Mouse (Mus musculus): ENCODE data around the gene Klc3. TPM values are rescaled to one million over a fixed set of nuclear protein-coding genes. Genes with fewer than 3 reads are reported as not detected.

The Klc3 gene
- polyA plus RNA-seq, 1 experiment from 2014 or later: 6.3 TPM

DNA sequence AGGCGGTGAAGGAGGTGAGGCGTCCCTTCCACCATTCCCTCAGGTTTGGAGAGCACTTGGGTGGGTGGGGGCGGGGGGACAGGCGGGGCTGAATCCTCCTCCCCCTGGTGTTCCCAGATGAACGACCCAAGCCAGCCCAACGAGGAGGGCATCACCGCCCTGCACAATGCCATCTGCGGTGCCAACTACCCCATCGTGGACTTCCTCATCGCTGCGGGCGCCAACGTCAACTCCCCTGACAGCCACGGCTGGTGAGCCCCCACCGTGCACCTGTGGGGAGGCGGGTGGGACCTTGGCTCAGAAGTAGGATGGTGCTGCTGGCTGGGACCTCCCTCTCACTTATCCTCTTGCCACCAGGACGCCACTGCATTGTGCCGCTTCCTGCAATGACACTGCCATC lies 28.5 kb downstream of the Klc3 start:
- no peak for ATAC-seq (replicated peaks; ENCODE audit: low FRiP score)
- no peak overlapping the region for H3K9ac ChIP-seq
- H3K4me3 ChIP-seq (replicated peaks): no peak overlapping the region
- H3K27me3 ChIP-seq: no peaks in the 10 kb centered on the region
- no peak overlapping the region for H3K27ac ChIP-seq
- WGBS: 80% methylated on average over 18 of the region's 18 CpGs
- no peaks in the 10 kb centered on the region for H3K36me3 ChIP-seq
- no peaks in the 10 kb centered on the region for H3K9me3 ChIP-seq (replicated peaks)
- no peak overlapping the region for H3K4me2 ChIP-seq
- H3K4me1 ChIP-seq: no peaks in the 10 kb centered on the region

DNA sequence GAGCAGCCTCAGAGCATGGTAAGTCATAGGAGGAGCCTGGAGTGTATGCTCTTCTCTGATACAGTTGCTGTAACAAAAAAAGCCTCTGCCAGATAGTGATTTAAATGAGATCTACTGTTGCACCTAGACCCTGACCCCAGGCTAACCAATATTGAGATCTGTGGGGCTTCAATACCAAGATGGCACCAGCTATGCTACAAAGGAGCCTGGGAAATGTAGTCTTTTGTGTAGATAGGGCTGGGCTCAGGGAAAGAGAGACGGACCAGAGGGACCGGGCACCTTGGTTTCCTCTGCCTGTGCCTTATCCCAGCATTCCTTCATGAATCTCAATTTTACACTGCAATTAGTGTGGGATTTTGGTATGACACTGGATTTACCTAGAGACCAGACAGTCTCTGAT lies 30.5 kb downstream of the Klc3 start:
- peaks cover 10% of the 10 kb centered on the region for H3K4me1 ChIP-seq
- no peak for ATAC-seq (replicated peaks; ENCODE audit: low FRiP score)
- peaks cover 15% of the 10 kb centered on the region for H3K27me3 ChIP-seq
- H3K27ac ChIP-seq: no peak overlapping the region
- 89% methylated on average over 2 of the region's 2 CpGs for WGBS
- H3K9ac ChIP-seq: no peak overlapping the region
- H3K36me3 ChIP-seq: no peaks in the 10 kb centered on the region
- no peaks in the 10 kb centered on the region for H3K9me3 ChIP-seq (replicated peaks)
- no peak overlapping the region for H3K4me3 ChIP-seq (replicated peaks)
- H3K4me2 ChIP-seq: no peak overlapping the region

DNA sequence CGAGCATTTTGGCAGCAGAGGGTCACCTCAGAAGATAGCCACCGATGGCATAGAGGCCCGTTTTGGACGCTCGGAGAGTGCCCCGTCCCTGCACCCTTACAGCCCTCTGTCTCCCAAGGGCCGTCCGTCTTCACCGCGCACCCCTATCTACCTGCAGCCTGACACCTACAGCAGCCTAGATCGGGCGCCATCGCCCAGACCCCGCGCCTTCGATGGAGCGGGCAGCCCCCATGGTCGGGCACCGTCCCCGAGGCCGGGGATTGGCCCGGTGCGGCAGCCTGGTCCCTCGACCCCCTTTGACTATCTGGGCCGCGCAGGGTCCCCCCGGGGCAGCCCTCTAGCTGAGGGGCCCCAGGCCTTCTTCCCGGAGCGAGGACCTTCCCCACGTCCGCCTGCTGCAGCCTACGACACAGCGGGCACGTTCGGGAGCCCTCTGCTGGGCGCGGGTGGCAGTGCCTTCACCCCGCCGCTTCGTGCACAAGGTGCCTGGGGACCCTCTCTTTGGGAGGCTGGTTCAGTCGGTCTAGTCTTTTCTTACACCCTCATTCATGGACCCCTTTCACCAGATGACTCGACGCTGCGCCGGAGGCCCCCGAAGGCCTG lies 34.0 kb downstream of the Klc3 start:
- no peaks in the 10 kb centered on the region for H3K36me3 ChIP-seq
- H3K4me2 ChIP-seq: peak overlapping the region; percentile 87
- H3K9me3 ChIP-seq (replicated peaks): no peaks in the 10 kb centered on the region
- peaks cover 15% of the 10 kb centered on the region for H3K27me3 ChIP-seq
- WGBS: 10% methylated on average over 46 of the region's 46 CpGs
- peak; percentile 71 for ATAC-seq (replicated peaks; ENCODE audit: low FRiP score)
- H3K4me3 ChIP-seq (replicated peaks): peak overlapping the region; percentile 46
- H3K4me1 ChIP-seq: peaks cover 12% of the 10 kb centered on the region
- H3K9ac ChIP-seq: peak overlapping the region; percentile 27; the same call in 1 of the 2 replicates
- no peak overlapping the region for H3K27ac ChIP-seq

DNA sequence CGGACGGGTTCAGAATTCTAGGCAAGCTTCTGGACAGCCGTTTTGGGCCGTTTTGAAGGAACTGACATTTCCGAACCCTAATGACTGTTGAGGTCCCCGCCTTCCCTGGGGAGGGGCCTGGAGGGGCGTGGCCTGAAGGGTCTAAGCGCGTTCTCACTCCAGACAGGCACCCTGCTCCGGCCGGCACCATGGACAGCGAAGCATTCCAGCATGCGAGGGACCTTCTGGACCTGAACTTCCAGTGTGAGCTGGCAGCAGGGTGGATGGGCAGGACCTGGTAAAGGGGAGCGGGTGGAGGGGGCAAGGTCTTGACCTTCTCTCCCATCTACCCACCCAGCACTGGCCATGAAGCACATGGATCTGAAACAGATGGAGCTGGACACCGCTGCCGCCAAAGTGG lies 35.5 kb downstream of the Klc3 start:
- Histone ChIP-seq H3K27me3 (peaks cover 15% of the 10 kb centered on the region), H3K27ac (no peak overlapping the region), H3K36me3 (no peaks in the 10 kb centered on the region), H3K4me1 (peaks cover 21% of the 10 kb centered on the region), H3K9me3 (replicated peaks) (no peaks in the 10 kb centered on the region), H3K4me2 (no peak overlapping the region), H3K4me3 (replicated peaks) (no peak overlapping the region), H3K9ac (no peak overlapping the region)
- 15% methylated on average over 16 of the region's 16 CpGs for WGBS
- ATAC-seq (replicated peaks; ENCODE audit: low FRiP score): peak; percentile 27; the same call in 1 of the 2 replicates

DNA sequence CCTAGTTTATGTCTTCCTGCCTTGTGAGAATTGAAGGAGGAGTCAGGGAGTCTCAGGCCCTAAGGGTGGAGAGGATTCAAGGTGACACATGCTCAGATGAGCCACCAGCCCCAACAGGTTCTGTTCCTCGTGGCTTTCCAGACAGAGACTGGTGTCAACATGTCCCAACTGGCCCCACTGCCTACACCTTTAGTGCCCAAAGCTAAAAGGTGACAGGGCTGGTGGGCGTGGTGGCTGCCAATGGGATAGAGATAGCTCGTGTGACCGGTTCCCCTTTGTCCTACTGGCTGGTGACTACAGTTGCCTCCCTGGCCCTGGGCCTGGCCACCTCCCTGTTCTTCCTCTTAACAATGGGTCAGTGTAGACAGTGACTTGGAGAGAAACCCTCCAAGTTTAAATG lies 38.5 kb downstream of the Klc3 start:
- no peaks in the 10 kb centered on the region for H3K9me3 ChIP-seq (replicated peaks)
- H3K4me1 ChIP-seq: peaks cover 42% of the 10 kb centered on the region
- no peak overlapping the region for H3K27ac ChIP-seq
- H3K9ac ChIP-seq: no peak overlapping the region
- H3K27me3 ChIP-seq: peaks cover 21% of the 10 kb centered on the region
- H3K4me2 ChIP-seq: no peak overlapping the region
- H3K36me3 ChIP-seq: no peaks in the 10 kb centered on the region
- WGBS: 79% methylated on average over 4 of the region's 4 CpGs
- H3K4me3 ChIP-seq (replicated peaks): no peak overlapping the region
- no peak for ATAC-seq (replicated peaks; ENCODE audit: low FRiP score)

DNA sequence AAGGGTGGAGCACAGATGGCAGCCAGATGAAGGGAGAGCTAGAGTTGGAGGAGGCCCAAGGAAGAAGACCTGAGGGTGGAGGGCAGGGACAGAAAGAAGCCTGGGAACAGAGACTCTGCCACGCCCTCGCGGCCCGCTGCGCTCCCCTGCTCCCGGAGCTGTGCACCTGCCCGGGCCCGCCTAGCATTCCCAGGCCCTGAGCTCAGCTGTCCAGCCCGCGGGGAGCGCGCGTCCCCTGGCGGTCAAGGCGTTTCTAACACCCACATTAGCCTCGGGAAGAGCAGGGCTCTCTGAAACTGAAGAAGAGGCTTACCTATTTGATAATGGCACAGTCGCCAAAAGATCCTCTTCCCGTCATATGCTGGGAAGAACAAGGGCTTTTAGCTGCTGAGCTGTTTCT lies 40.0 kb downstream of the Klc3 start:
- WGBS: 7% methylated on average over 18 of the region's 18 CpGs
- no peak overlapping the region for H3K27ac ChIP-seq
- no peaks in the 10 kb centered on the region for H3K9me3 ChIP-seq (replicated peaks)
- H3K9ac ChIP-seq: no peak overlapping the region
- peaks cover 10% of the 10 kb centered on the region; the same call in 1 of the 2 replicates for H3K27me3 ChIP-seq
- H3K4me2 ChIP-seq: peak overlapping the region; percentile 12; the same call in 1 of the 2 replicates
- peaks cover 38% of the 10 kb centered on the region for H3K4me1 ChIP-seq
- ATAC-seq (replicated peaks; ENCODE audit: low FRiP score): no peak
- 0 out of 2 replicates have a peak overlapping the region, but pooled peaks have one; percentile 7 for H3K4me3 ChIP-seq (replicated peaks)
- H3K36me3 ChIP-seq: no peaks in the 10 kb centered on the region

DNA sequence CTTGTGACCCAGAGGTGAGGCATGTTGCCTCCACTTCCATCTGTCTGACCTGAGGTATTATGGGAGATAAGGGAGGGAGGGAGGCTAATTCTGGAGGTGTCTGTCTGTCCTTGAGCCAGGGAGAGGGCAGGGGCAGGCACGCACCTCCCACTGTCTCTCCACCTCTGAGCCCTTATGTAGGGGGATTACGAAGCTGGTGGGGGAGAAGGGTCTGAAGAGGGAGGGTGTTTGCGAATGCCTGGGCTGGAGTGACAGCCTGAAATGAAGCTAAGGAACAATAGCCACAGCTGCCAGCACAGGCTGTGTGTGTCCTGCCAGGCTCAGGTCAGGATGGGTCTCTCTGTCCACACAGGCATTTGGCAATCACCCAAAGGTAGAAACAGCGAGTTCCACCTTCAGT lies 41.6 kb downstream of the Klc3 start:
- no peak for ATAC-seq (replicated peaks; ENCODE audit: low FRiP score)

DNA sequence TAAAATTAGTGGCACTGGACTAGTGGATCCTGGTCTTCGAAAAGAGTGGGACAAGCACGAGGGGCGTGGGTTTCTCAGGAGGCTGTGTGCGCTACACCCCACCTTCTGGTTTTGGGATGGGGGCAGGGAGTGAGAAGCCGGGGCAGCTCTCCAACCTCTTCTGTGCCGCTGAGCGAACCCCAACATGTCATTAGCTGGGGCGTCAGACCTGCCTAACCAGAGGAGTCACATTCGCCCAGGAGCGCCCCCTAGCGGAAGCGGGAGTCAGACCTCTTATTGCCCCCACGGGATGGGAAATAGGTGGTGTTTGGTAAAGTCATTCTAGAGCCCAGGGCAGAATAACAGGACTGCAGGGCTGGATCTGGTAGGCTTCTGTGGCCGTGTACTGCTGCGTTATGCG lies 42.2 kb downstream of the Klc3 start:
- peak overlapping the region; percentile 86 for H3K4me3 ChIP-seq (replicated peaks)
- H3K4me2 ChIP-seq: peak overlapping the region; percentile 99
- WGBS: 14% methylated on average over 16 of the region's 16 CpGs
- ATAC-seq (replicated peaks; ENCODE audit: low FRiP score): no peak
- peaks cover 15% of the 10 kb centered on the region for H3K36me3 ChIP-seq
- no peaks in the 10 kb centered on the region for H3K9me3 ChIP-seq (replicated peaks)
- H3K27me3 ChIP-seq: 0 out of 2 replicates have a peak, but pooled peaks cover 7% of the 10 kb centered on the region
- H3K27ac ChIP-seq: no peak overlapping the region
- peaks cover 49% of the 10 kb centered on the region for H3K4me1 ChIP-seq
- H3K9ac ChIP-seq: peak overlapping the region; percentile 49

More for the DNA sequence above, 41.6 kb downstream of the Klc3 start:
- 54% methylated on average over 4 of the region's 4 CpGs for WGBS
- H3K9ac ChIP-seq: no peak overlapping the region
- H3K27ac ChIP-seq: no peak overlapping the region
- H3K4me1 ChIP-seq: peaks cover 49% of the 10 kb centered on the region
- peaks cover 9% of the 10 kb centered on the region for H3K36me3 ChIP-seq
- H3K27me3 ChIP-seq: 0 out of 2 replicates have a peak, but pooled peaks cover 7% of the 10 kb centered on the region
- H3K4me3 ChIP-seq (replicated peaks): 0 out of 2 replicates have a peak overlapping the region, but pooled peaks have one; percentile 86
- no peaks in the 10 kb centered on the region for H3K9me3 ChIP-seq (replicated peaks)
- H3K4me2 ChIP-seq: peak overlapping the region; percentile 99

DNA sequence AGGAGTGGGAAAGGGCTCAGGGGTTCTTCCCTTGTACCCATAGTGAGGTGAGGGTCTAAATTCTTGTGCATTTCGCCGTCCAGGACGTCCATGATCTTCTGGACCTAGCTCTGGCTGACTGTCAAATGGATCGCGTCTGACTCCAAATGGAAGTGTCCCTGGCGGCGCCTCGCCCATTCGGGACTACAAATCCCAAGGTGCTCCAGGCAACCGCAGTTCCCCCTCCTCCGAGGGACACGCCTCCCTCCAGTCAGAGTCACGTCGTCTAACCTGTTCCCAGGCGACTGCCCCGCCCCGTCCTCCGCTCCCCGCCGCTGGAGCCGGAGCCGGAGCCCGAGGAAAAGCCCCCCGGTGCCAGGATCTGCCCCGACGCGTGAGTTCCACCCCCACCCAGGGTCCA lies 43.0 kb downstream of the Klc3 start:
- peak overlapping the region; percentile 86 for H3K4me3 ChIP-seq (replicated peaks)
- H3K27ac ChIP-seq: 0 out of 2 replicates have a peak overlapping the region, but pooled peaks have one; percentile 43
- peaks cover 22% of the 10 kb centered on the region for H3K36me3 ChIP-seq
- H3K27me3 ChIP-seq: 0 out of 2 replicates have a peak, but pooled peaks cover 7% of the 10 kb centered on the region
- peak overlapping the region; percentile 99 for H3K4me2 ChIP-seq
- H3K4me1 ChIP-seq: peaks cover 54% of the 10 kb centered on the region
- H3K9ac ChIP-seq: peak overlapping the region; percentile 49
- H3K9me3 ChIP-seq (replicated peaks): no peaks in the 10 kb centered on the region
- 2% methylated on average over 27 of the region's 27 CpGs for WGBS
- ATAC-seq (replicated peaks; ENCODE audit: low FRiP score): peak; percentile 80

DNA sequence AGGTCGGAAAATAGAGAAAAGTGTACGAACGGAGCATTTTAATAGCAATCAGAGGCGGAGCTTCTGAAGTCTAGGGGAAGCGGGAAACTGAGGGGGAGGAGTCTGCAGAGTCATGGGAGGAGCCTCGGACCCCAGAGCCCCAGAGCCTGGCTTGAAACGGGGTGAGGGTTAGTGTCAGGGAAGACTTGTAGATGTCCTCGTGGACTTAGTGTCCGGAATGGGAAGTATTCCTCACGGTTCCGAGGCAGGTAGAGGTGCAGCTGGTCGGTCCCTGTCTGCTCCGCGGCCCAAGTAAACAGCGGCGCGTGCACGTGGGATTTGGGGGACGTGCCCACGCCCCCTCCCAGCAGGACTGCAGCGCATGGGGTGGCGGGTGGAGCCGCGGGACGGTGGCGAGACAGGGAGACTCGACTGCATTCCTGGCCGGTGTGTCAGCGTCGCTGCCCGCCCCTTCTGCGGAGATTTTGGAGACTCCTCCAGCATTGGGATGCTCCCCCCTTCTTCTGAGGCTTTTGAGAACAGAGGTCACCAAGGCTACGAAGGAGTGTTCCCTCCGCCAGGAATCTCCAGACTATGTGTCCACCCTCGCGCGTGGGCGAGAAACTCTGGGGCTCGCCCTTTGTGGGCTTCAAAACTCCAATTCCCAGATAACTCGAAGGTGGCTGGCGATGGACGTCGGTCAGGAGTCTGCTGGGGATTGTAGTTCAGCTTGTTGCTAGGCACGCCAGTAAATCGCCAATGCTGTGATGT lies 43.8 kb downstream of the Klc3 start:
- peak overlapping the region; percentile 81 for H3K27ac ChIP-seq
- H3K27me3 ChIP-seq: 0 out of 2 replicates have a peak, but pooled peaks cover 7% of the 10 kb centered on the region
- H3K4me1 ChIP-seq: peaks cover 54% of the 10 kb centered on the region
- H3K4me3 ChIP-seq (replicated peaks): peak overlapping the region; percentile 86
- H3K9ac ChIP-seq: peak overlapping the region; percentile 56
- under 1% methylated on average over 45 of the region's 45 CpGs for WGBS
- peak overlapping the region; percentile 99 for H3K4me2 ChIP-seq
- peaks cover 30% of the 10 kb centered on the region for H3K36me3 ChIP-seq
- H3K9me3 ChIP-seq (replicated peaks): no peaks in the 10 kb centered on the region
- ATAC-seq (replicated peaks; ENCODE audit: low FRiP score): peak; percentile 78

DNA sequence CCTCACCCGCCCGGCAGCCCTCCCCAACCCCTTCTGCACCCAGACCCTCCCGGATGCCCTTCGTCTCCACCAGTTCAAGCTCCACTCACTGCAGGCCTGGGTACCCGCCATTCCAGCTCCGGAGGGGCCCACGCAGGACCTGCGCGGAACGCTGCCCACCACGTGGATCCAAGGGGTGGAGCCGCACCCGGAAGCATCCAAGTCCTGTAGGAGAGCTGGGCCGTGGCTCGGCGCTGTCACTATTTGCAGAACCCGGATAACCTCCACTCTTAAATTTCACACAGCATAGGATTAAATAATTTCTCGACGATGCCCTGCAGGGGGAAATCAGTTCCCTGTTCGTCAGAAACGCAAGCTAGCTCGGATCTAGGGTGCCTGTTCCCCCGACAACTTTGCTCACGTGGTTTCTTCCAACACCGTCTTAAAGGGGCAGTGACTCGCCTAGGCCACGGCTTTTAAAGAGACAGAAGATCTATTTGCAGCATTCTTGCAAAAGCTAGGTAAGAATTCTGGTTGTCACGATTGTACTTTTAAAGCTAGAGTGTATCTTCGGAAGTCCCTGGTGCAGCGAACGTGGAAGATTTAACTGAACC lies 44.5 kb downstream of the Klc3 start, which contains the start of the genes Cd3eap and Ppp1r13l:
TSS of gene Cd3eap (minus strand) at position 185 of the 593 bp plus-strand sequence.
TSS of gene Ppp1r13l (plus strand) at position 451 of the 593 bp plus-strand sequence.
- H3K4me3 ChIP-seq (replicated peaks): peak within 1 kb of the TSS; percentile 86
- H3K4me1 ChIP-seq: peaks cover 54% of the 10 kb centered on the region
- 0 out of 2 replicates have a peak, but pooled peaks cover 7% of the 10 kb centered on the region for H3K27me3 ChIP-seq
- peak; percentile 63 for ATAC-seq (replicated peaks; ENCODE audit: low FRiP score)
- peak within 1 kb of the TSS; percentile 56 for H3K9ac ChIP-seq
- H3K9me3 ChIP-seq (replicated peaks): no peaks in the 10 kb centered on the region
- WGBS: under 1% methylated on average over 31 of the region's 31 CpGs
- peak within 1 kb of the TSS; percentile 99 for H3K4me2 ChIP-seq
- peaks cover 37% of the 10 kb centered on the region for H3K36me3 ChIP-seq
- peak within 1 kb of the TSS; percentile 81 for H3K27ac ChIP-seq
